Mouse (Mus musculus): ENCODE data around the gene Gm14137. TPM values are rescaled to one million over a fixed set of nuclear protein-coding genes. Genes with fewer than 3 reads are reported as not detected.

The Gm14137 gene
- total RNA-seq, 2 experiments from 2014 or later: not detected

Other genes with a start within 250 kb of the Gm14137 start
- 1 to 10 TPM; 4.0 to 4.3 TPM for gene Chst14, start 248.0 kb upstream of the Gm14137 start, total RNA-seq (2021)
- gene Ccdc32, start 145.1 kb upstream of the Gm14137 start, total RNA-seq (2021): 10 to 100 TPM; 41.6 to 43.4 TPM
- gene Rpusd2, start 139.7 kb upstream of the Gm14137 start, total RNA-seq (2021): 1 to 10 TPM; 8.2 to 8.5 TPM
- gene Knl1, start 127.4 kb upstream of the Gm14137 start, total RNA-seq (2021): 1 to 10 TPM; 3.3 to 3.4 TPM
- gene Rad51, start 61.7 kb upstream of the Gm14137 start, total RNA-seq (2021): 1 to 10 TPM; 4.8 to 7.3 TPM
- gene Rmdn3, start 17.5 kb upstream of the Gm14137 start, total RNA-seq (2021): 10 to 100 TPM; 38.4 to 44.5 TPM
- not detected for gene Gchfr, start 6.7 kb upstream of the Gm14137 start, total RNA-seq (2021)
- gene Zfyve19, start 34.1 kb downstream of the Gm14137 start, total RNA-seq (2021): 10 to 100 TPM; 51.3 to 52.0 TPM
- 10 to 100 TPM; 25.0 to 25.1 TPM for gene Dnajc17, start 34.3 kb downstream of the Gm14137 start, total RNA-seq (2021)
- not detected for gene Ppp1r14d, start 55.4 kb downstream of the Gm14137 start, total RNA-seq (2021)
- gene Spint1, start 62.9 kb downstream of the Gm14137 start, total RNA-seq (2021): under 1 TPM; 0.26 to 0.83 TPM
- gene Rhov, start 96.8 kb downstream of the Gm14137 start, total RNA-seq (2021): 10 to 100 TPM; 20.4 to 23.9 TPM
- gene Vps18, start 114.2 kb downstream of the Gm14137 start, total RNA-seq (2021): 10 to 100 TPM; 29.3 to 31.3 TPM
- 1 to 10 TPM; 5.3 to 6.8 TPM for gene Dll4, start 151.3 kb downstream of the Gm14137 start, total RNA-seq (2021)
- gene Chac1, start 176.7 kb downstream of the Gm14137 start, total RNA-seq (2021): 1 to 10 TPM; 6.7 to 7.7 TPM

Data from left cerebral cortex, postnatal 4 days (tissue).